Comparison of ENCODE assay signal across 7 mouse cellular contexts in genomic region chr4:150799550-150800398, GRCm38 (mm10). TPM values are rescaled to one million over a fixed set of nuclear protein-coding genes. Genes with fewer than 3 reads are reported as not detected.
DNase-seq lines count a peak whose midpoint lies in the region; ATAC-seq lines count a peak whose summit lies in the region.

No protein-coding gene starts in this region.

- peaks cover 35% of the 10 kb centered on the region for H3K4me1 ChIP-seq in kidney, embryonic 16.5 days (ENCODE audit: insufficient read depth, low read length)

- H3K27ac ChIP-seq in kidney, embryonic 16.5 days (ENCODE audit: low read length): peak overlapping the region; percentile 78

- no peak overlapping the region for H3K4me2 ChIP-seq in kidney, embryonic 16.5 days (replicated peaks; ENCODE audit: low read depth, low read length)

- ATAC-seq in kidney, embryonic 16.5 days (ENCODE audit: low FRiP score, low TSS enrichment): 0 out of 2 replicates have a peak, but pooled peaks have one; percentile 7

- H3K4me3 ChIP-seq in kidney, embryonic 16.5 days (ENCODE audit: low read length): no peak overlapping the region

- peak; percentile 75 for DNase-seq in A20 (ENCODE audit: low read depth, low spot score)
- peak; percentile 58 for DNase-seq in MN1 (ENCODE audit: low spot score)
- DNase-seq in fibroblast of lung, adult 2 months (ENCODE audit: low read depth): peak; percentile 81
- DNase-seq in mesoderm, embryonic 11.5 days (ENCODE audit: low read depth, low spot score): peak; percentile 61
- no peak for DNase-seq in cerebellum, adult 9-11 months
- DNase-seq in spleen, adult 12 weeks (ENCODE audit: low spot score): no peak

- no peaks in the 10 kb centered on the region for H3K27me3 ChIP-seq in kidney, embryonic 16.5 days (ENCODE audit: insufficient read depth, low read length)

- no peaks in the 10 kb centered on the region for H3K36me3 ChIP-seq in kidney, embryonic 16.5 days (ENCODE audit: insufficient read depth, low read length)

- no peak overlapping the region for H3K9ac ChIP-seq in kidney, embryonic 16.5 days (replicated peaks; ENCODE audit: low read length)

- WGBS in kidney, embryonic 16.5 days: 20% methylated on average over 22 of the region's 22 CpGs

- H3K9me3 ChIP-seq in kidney, embryonic 16.5 days (ENCODE audit: low read length): no peaks in the 10 kb centered on the region

RNA-seq across cellular contexts. Expression of gene Errfi1, which starts 53.9 kb away (rescaled TPM):
- 32.8 and 33.4 TPM in 2 replicates for polyA plus RNA-seq in kidney, embryonic 16.5 days (2015; fragmentation: Nextera tagmentation; extraction: Ambion mirVana)

Comparison
In these comparisons a context has a peak if more than half of its experiments do, and no peak if none do; other contexts are left out.
1. DNase-seq: peak in A20 (single experiment), MN1 (single experiment), fibroblast of lung, adult 2 months (single experiment) and mesoderm, embryonic 11.5 days (single experiment); none in cerebellum, adult 9-11 months (single experiment) and spleen, adult 12 weeks (single experiment).